Mouse (Mus musculus) limb, embryonic 14.5 days (tissue): ENCODE measurements around the gene RPS10-NUDT3. TPM values are rescaled to one million over a fixed set of nuclear protein-coding genes. Genes with fewer than 3 reads are reported as not detected.

Experiments
- ATAC-seq: fragments of 200-750 bp; cut with Nextera tagmentation; 2 replicates; pipeline ENCODE4 v1.8.0; 2017; ENCODE audit warnings: low read depth, moderate number of reproducible peaks, moderate TSS enrichment; ENCODE audit not compliant: low FRiP score
- DNase-seq: peaks from one replicate; pipeline ENCODE4 v3.0.0-alpha.2; 2015; ENCODE audit warnings: low spot score
- H3K27ac ChIP-seq: fragments of 300-500 bp; sonication (generic); replicated peaks from 2 replicates; pipeline ENCODE4 v1.5.1; 2014; ENCODE audit warnings: low read depth, mild to moderate bottlenecking, low read length, moderate library complexity, mixed read lengths
- H3K27me3 ChIP-seq: fragments of 300-500 bp; sonication (generic); 2 replicates; pipeline ENCODE4 v1.6.1; 2014; ENCODE audit warnings: low read length, mixed read lengths; ENCODE audit not compliant: control insufficient read depth, insufficient read depth
- H3K36me3 ChIP-seq: fragments of 300-500 bp; sonication (generic); 2 replicates; pipeline ENCODE4 v1.6.1; 2014; ENCODE audit warnings: mild to moderate bottlenecking, low read length, moderate library complexity, mixed read lengths; ENCODE audit not compliant: control insufficient read depth, insufficient read depth
- H3K4me1 ChIP-seq: fragments of 300-500 bp; sonication (generic); 2 replicates; pipeline ENCODE4 v1.6.1; 2014; ENCODE audit warnings: antibody characterized with exemption, low read length, mixed read lengths; ENCODE audit not compliant: control insufficient read depth, insufficient read depth
- H3K4me2 ChIP-seq: fragments of 300-500 bp; sonication (generic); replicated peaks from 2 replicates; pipeline ENCODE4 v1.6.1; 2014; ENCODE audit warnings: low read depth, mild to moderate bottlenecking, low read length, moderate library complexity; ENCODE audit not compliant: severe bottlenecking
- H3K4me3 ChIP-seq: fragments of 300-500 bp; sonication (generic); replicated peaks from 2 replicates; pipeline ENCODE4 v1.5.1; 2014; ENCODE audit warnings: low read length
- H3K9ac ChIP-seq: fragments of 300-500 bp; sonication (generic); 2 replicates; pipeline ENCODE4 v1.6.1; 2014; ENCODE audit warnings: mild to moderate bottlenecking, low read depth, low read length, moderate library complexity; ENCODE audit not compliant: severe bottlenecking
- H3K9me3 ChIP-seq: fragments of 300-500 bp; sonication (generic); 2 replicates; pipeline ENCODE4 v1.6.1; 2016; ENCODE audit warnings: low read length; ENCODE audit not compliant: control insufficient read depth
- POLR2A ChIP-seq: fragments of 200-500 bp; IDR thresholded peaks from 2 replicates; pipeline ENCODE4 v1.8.0; 2012; ENCODE audit warnings: inconsistent platforms, mild to moderate bottlenecking, moderate library complexity, borderline replicate concordance; ENCODE audit not compliant: insufficient read depth, insufficient read length; ENCODE audit errors: extremely low read depth
- WGBS: fragments of 180-500 bp; shearing (Covaris S2); extraction: QIAGEN DNeasy Blood & Tissue Kit; methylation state at CpG from one replicate; pipeline ENCODE4 v1.1.7; 2014; 5-methylcytosine and 5-hydroxymethylcytosine counted together
- polyA plus RNA-seq, 2 experiments: library from polyadenylated mRNA; depleted of rRNA in 1 of 2; stranded (reverse) in 1 of 2; unstranded in 1 of 2; fragments of >200 nt; fragmentation: Nextera tagmentation in 1 of 2; extraction: Ambion mirVana in 1 of 2; gene quantifications; 2 replicates each; pipeline versions ENCODE4 v1.2.1 to v1.2.3; 2012 to 2014

The RPS10-NUDT3 gene
- polyA plus RNA-seq, 2 experiments: 0.11 TPM; not detected in 1

DNA sequence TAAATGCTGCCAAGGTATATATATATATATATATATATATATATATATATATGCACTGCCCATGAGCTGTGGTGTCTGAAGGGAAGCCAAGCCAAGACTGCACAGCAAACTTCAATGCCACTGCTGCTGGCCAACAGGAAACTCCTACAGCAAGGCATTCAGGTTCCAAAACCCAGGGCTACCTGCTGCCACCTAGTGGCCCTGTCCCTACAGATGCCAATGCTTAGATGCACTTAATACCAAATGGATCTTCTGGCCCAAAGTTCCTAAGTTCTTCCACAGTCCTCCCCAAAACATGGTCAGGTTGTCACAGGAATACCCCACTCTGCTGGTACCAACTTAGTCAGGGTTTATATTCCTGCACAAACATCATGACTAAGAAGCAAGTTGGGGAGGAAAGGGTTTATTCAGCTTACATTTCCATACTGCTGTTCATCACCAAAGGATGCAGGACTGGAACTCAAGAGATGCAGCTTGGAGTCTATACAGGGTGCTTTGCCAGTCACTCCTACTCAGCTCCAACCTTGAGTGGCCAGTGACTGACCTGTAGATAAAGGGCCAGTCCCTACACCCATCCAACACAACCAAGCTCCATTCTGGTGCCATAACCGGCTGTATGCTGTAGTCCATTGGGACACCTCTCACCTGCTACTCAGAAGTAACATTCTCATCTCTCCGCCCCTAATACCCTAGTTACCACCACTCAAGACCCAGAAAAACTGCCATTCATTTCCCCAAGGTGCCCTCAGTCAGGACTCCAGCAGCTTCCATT, 5.6 kb downstream of the RPS10-NUDT3 start:
- Histone ChIP-seq H3K27me3 (no peaks in the 10 kb centered on the region), H3K4me1 (peaks cover 11% of the 10 kb centered on the region; the same call in 1 of the 2 replicates), H3K36me3 (peaks cover 46% of the 10 kb centered on the region), H3K27ac (no peak overlapping the region), H3K9me3 (no peaks in the 10 kb centered on the region), H3K9ac (no peak overlapping the region), H3K4me3 (no peak overlapping the region), H3K4me2 (no peak overlapping the region)
- no peak for TF ChIP-seq POLR2A
- WGBS: 66% methylated on average over 2 of the region's 2 CpGs
- ATAC-seq: no peak
- peak; percentile 89 for DNase-seq

- DNase-seq (no peak), ATAC-seq (no peak)
- H3K4me3 ChIP-seq: no peak overlapping the region
- no peak overlapping the region for H3K27ac ChIP-seq
- H3K4me2 ChIP-seq: no peak overlapping the region
- no peaks in the 10 kb centered on the region for H3K27me3 ChIP-seq
- H3K4me1 ChIP-seq: peaks cover 12% of the 10 kb centered on the region; the same call in 1 of the 2 replicates
- WGBS: 87% methylated on average over 8 of the region's 8 CpGs
- no peak overlapping the region for H3K9ac ChIP-seq
- H3K36me3 ChIP-seq: peaks cover 40% of the 10 kb centered on the region
- no peak for TF ChIP-seq POLR2A
- H3K9me3 ChIP-seq: no peaks in the 10 kb centered on the region
These were observed 6.6 kb downstream of the RPS10-NUDT3 start for GRCm38 (mm10) chr17:27628376-27628775.

- Histone ChIP-seq H3K4me1 (peaks cover 7% of the 10 kb centered on the region; the same call in 1 of the 2 replicates), H3K9me3 (no peaks in the 10 kb centered on the region), H3K9ac (no peak overlapping the region), H3K27ac (no peak overlapping the region), H3K36me3 (peaks cover 30% of the 10 kb centered on the region), H3K4me2 (no peak overlapping the region), H3K27me3 (no peaks in the 10 kb centered on the region), H3K4me3 (no peak overlapping the region)
- ATAC-seq (no peak), DNase-seq (no peak)
- no peak for TF ChIP-seq POLR2A
- WGBS: 65% methylated on average over 5 of the region's 5 CpGs
These were observed 7.6 kb downstream of the RPS10-NUDT3 start for GRCm38 (mm10) chr17:27627451-27627850.

GRCm38 (mm10) chr17:27626681-27627080, 8.3 kb downstream of the RPS10-NUDT3 start:
- H3K4me3 ChIP-seq: no peak overlapping the region
- WGBS: 20% methylated on average over 5 of the region's 5 CpGs
- no peak overlapping the region for H3K4me2 ChIP-seq
- DNase-seq (no peak), ATAC-seq (no peak)
- H3K27ac ChIP-seq: no peak overlapping the region
- H3K4me1 ChIP-seq: peaks cover 11% of the 10 kb centered on the region; the same call in 1 of the 2 replicates
- no peak overlapping the region for H3K9ac ChIP-seq
- no peaks in the 10 kb centered on the region for H3K27me3 ChIP-seq
- peaks cover 23% of the 10 kb centered on the region for H3K36me3 ChIP-seq
- H3K9me3 ChIP-seq: no peaks in the 10 kb centered on the region
- no peak for TF ChIP-seq POLR2A

GRCm38 (mm10) chr17:27625455-27626251, 9.4 kb downstream of the RPS10-NUDT3 start:
- peaks cover 20% of the 10 kb centered on the region for H3K4me1 ChIP-seq
- no peaks in the 10 kb centered on the region for H3K27me3 ChIP-seq
- ATAC-seq: no peak
- H3K27ac ChIP-seq: no peak overlapping the region
- WGBS: 32% methylated on average over 7 of the region's 7 CpGs
- no peak overlapping the region for H3K9ac ChIP-seq
- TF ChIP-seq POLR2A: no peak
- H3K9me3 ChIP-seq: no peaks in the 10 kb centered on the region
- no peak overlapping the region for H3K4me2 ChIP-seq
- H3K36me3 ChIP-seq: peaks cover 12% of the 10 kb centered on the region
- H3K4me3 ChIP-seq: no peak overlapping the region
- no peak for DNase-seq
